Mouse (Mus musculus) heart, embryonic 14.5 days (tissue): ENCODE data around the gene Megf6. TPM values are rescaled to one million over a fixed set of nuclear protein-coding genes. Genes with fewer than 3 reads are reported as not detected.
A peak's percentile ranks its signal among the peaks of the same experiment; 100 is the strongest.

ENCODE experiments used
- ATAC-seq: fragments of 200-750 bp; cut with Nextera tagmentation; 2 replicates; pipeline ENCODE4 v1.8.0; 2017; ENCODE audit warnings: low read depth, moderate TSS enrichment; ENCODE audit not compliant: insufficient number of reproducible peaks, insufficient read depth, low FRiP score
- H3K27ac ChIP-seq, 2 experiments: fragments of 200-500 bp in 1 of 2; fragments of 300-500 bp in 1 of 2; sonication (generic) in 1 of 2; replicated peaks in 1 of 2; 2 replicates each; pipeline ENCODE4 v1.5.1; 2012 to 2014; ENCODE audit warnings: low read depth in 2 of 2, low read length in 2 of 2, control low read depth in 1 of 2, mild to moderate bottlenecking in 1 of 2, mixed read lengths in 1 of 2; ENCODE audit not compliant: control insufficient read depth in 1 of 2, insufficient read depth in 1 of 2
- H3K27me3 ChIP-seq: fragments of 300-500 bp; sonication (generic); 2 replicates; pipeline ENCODE4 v1.6.1; 2014; ENCODE audit warnings: mild to moderate bottlenecking, low read length, control low read depth; ENCODE audit not compliant: control insufficient read depth, insufficient read depth
- H3K36me3 ChIP-seq: fragments of 300-500 bp; sonication (generic); 2 replicates; pipeline ENCODE4 v1.6.1; 2014; ENCODE audit warnings: mild to moderate bottlenecking, control low read depth, low read length, mixed read lengths; ENCODE audit not compliant: control insufficient read depth, insufficient read depth
- H3K4me1 ChIP-seq, 2 experiments: fragments of 200-500 bp in 1 of 2; fragments of 300-500 bp in 1 of 2; sonication (generic) in 1 of 2; 2 replicates each; pipeline ENCODE4 v1.6.1; 2012 to 2014; ENCODE audit warnings: low read length in 2 of 2, control low read depth in 1 of 2, mixed read lengths in 1 of 2; ENCODE audit not compliant: control insufficient read depth in 2 of 2, insufficient read depth in 2 of 2
- H3K4me2 ChIP-seq: fragments of 300-500 bp; sonication (generic); 2 replicates; pipeline ENCODE4 v1.6.1; 2014; ENCODE audit warnings: mild to moderate bottlenecking, low read length
- H3K4me3 ChIP-seq, 2 experiments: fragments of 200-500 bp in 1 of 2; fragments of 300-500 bp in 1 of 2; sonication (generic) in 1 of 2; 2 replicates each; pipeline ENCODE4 v1.5.1; 2012 to 2014; ENCODE audit warnings: low read length in 2 of 2, mild to moderate bottlenecking in 2 of 2, control low read depth in 1 of 2, low read depth in 1 of 2, moderate library complexity in 1 of 2; ENCODE audit not compliant: control insufficient read depth in 1 of 2, insufficient read depth in 1 of 2
- H3K9ac ChIP-seq: fragments of 300-500 bp; sonication (generic); 2 replicates; pipeline ENCODE4 v1.6.1; 2014; ENCODE audit warnings: mild to moderate bottlenecking, low read length
- H3K9me3 ChIP-seq: fragments of 300-500 bp; sonication (generic); 2 replicates; pipeline ENCODE4 v1.6.1; 2016; ENCODE audit warnings: low read length, control low read depth; ENCODE audit not compliant: control insufficient read depth
- WGBS: fragments of 180-500 bp; shearing (Covaris S2); extraction: QIAGEN DNeasy Blood & Tissue Kit; methylation state at CpG from one replicate; pipeline ENCODE4 v1.1.7; 2014; 5-methylcytosine and 5-hydroxymethylcytosine counted together
- polyA plus RNA-seq: library from polyadenylated mRNA; unstranded; fragments of >200 nt; fragmentation: Nextera tagmentation; extraction: Ambion mirVana; gene quantifications from 2 replicates; pipeline ENCODE4 v1.2.1, GENCODE M21; 2014

Gene Megf6
- polyA plus RNA-seq, 1 experiment from 2014 or later, result 39.8 TPM

DNA sequence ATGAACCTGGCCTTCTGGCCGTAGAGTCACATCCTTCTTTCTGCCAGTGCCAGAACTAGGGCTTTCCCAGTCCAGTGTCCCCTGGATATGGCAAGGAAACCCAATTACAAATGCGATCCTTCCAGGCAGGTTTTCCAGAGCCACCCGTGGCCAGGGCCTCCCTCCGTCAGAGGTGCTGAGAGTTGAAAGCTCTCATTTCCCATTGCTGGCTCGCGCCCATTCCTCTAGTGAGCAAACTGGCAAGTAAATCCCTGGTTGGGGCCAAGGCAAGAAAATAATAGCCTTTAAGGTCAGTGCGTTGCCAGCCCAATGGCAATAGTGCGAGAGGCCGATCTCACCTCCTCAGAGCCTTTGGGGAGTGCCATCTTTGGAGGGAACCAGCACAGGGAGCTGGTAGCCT is 59.0 kb downstream of the Megf6 start:
- H3K36me3 ChIP-seq, result no peaks in the 10 kb centered on the region
- ATAC-seq, result no peak
- H3K27ac ChIP-seq, result no peak overlapping the region
- no peak overlapping the region for H3K9ac ChIP-seq
- H3K4me1 ChIP-seq, result peaks cover 56 to 57% of the 10 kb centered on the region in 2 experiments
- no peak overlapping the region for H3K4me3 ChIP-seq
- no peaks in the 10 kb centered on the region for H3K27me3 ChIP-seq
- WGBS, result 87% methylated on average over 9 of the region's 9 CpGs
- no peak overlapping the region for H3K4me2 ChIP-seq
- H3K9me3 ChIP-seq, result no peaks in the 10 kb centered on the region

DNA sequence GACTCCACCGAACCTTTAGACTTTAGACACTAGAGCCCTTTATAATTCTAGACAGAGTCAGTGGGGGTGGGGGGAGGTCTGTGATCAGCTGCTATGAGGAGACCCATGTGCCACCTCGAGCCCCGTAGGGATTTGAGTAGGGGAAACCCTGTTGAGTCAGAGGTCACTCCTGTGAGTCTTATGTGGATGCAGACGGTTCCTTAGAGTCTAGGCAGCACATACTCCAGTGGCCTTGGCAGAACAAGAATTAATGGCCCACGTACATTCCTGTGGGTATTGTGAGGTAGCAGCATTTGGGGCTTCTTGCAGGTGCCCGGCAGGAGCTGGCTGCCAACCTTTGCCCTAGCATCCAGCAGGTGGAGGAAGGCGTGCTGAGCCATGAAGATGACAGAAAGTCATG is 60.9 kb downstream of the Megf6 start:
- Histone ChIP-seq H3K4me1 (peaks cover 47 to 49% of the 10 kb centered on the region in 2 experiments), H3K27me3 (no peaks in the 10 kb centered on the region), H3K4me3 (no peak overlapping the region), H3K9ac (no peak overlapping the region), H3K36me3 (no peaks in the 10 kb centered on the region), H3K4me2 (no peak overlapping the region), H3K27ac (no peak overlapping the region), H3K9me3 (no peaks in the 10 kb centered on the region)
- ATAC-seq, result no peak
- 83% methylated on average over 7 of the region's 7 CpGs for WGBS

DNA sequence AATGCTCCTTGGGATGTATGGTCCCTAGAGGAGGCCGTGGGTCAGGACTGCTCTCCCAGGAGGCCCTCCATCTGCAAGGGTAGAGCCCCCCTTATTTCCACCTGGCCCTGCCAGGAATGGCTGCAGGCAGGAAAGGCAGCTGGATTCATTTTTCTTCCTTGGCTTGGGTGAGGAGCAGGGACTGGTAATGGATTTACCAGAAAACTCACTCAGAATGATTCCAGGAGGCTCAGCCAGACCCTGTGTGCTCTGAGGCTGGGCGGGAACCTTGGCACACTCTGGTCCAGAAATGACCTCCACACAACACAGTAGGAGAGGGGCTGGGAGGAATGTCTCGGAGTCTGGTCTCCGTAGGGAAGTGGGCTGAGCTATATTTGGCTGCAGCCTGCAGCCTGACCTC is 61.8 kb downstream of the Megf6 start:
- no peaks in the 10 kb centered on the region for H3K36me3 ChIP-seq
- H3K4me3 ChIP-seq, result no peak overlapping the region
- H3K4me2 ChIP-seq, result no peak overlapping the region
- peaks cover 52 to 55% of the 10 kb centered on the region in 2 experiments for H3K4me1 ChIP-seq
- peak overlapping the region; percentile 14; a peak in 1 of 4 replicates for H3K27ac ChIP-seq
- ATAC-seq, result peak; percentile 15; the same call in 1 of the 2 replicates
- 29% methylated on average over 4 of the region's 4 CpGs for WGBS
- no peak overlapping the region for H3K9ac ChIP-seq
- no peaks in the 10 kb centered on the region for H3K27me3 ChIP-seq
- H3K9me3 ChIP-seq, result no peaks in the 10 kb centered on the region

DNA sequence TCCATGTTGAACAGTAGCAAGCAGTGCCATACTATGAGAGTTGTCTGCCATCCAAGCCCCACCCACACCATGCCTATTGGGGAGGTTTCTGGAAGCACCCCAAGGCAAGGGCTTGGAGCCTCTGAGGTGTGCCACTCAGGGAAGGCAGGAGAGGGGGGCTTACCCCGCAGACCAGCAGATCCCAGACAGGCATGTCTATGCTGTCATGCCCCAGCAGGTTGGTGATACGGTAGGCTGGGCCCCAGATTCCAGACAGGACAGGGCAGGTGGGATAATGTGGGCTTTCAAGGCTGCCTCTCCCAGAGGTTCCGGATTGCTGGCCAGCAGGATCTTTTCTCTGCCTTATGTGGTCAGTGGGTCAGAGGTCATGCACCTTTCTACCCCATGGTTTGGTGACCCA is 65.5 kb downstream of the Megf6 start:
- WGBS, result 82% methylated on average over 3 of the region's 3 CpGs
- Histone ChIP-seq H3K9me3 (no peaks in the 10 kb centered on the region), H3K4me3 (no peak overlapping the region), H3K9ac (no peak overlapping the region), H3K4me1 (peaks cover 41 to 45% of the 10 kb centered on the region in 2 experiments), H3K36me3 (no peaks in the 10 kb centered on the region), H3K4me2 (no peak overlapping the region), H3K27me3 (no peaks in the 10 kb centered on the region), H3K27ac (no peak overlapping the region)
- ATAC-seq, result no peak

DNA sequence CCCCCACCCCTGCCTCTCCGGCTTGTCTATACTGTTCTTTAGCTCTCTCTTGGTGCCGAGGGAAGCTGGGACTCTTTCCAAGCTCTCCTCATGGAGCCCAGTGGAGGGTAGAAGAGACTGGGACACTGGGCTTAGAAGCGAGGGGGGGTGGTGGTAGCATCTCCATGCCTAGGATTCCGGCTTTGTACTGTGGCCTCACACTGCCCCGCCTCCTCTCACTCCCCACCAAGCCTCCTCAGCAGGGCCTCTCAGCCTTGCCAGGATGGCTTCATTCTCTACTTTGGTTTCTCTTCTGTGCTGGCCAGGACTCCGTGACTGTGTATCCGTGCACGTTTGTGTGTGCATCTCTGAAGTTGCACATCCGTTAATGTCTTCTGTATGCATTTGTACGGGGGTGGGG is 66.4 kb downstream of the Megf6 start:
- 14% methylated on average over 10 of the region's 10 CpGs for WGBS

DNA sequence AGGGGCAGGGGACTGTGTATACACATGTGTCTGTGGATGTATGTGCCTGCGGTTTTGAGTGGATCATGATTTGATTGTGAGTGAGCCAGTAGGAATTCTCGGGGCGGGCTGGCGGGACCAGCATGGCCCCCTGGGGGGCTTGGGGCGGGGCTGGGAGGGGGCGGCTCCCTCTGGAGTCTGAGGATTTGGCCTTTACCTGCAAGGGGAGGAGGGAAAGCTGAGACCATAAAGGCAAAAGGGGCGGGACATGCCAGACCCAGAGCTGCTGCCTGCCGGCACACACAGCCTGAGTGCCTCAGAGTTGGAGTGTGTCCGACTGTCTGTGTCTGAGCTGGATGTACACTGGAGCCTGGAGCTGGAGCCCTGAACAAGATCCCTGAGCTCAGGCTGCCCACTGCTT is 66.8 kb downstream of the Megf6 start:
- Histone ChIP-seq H3K4me1 (peaks cover 33 to 38% of the 10 kb centered on the region in 2 experiments), H3K4me3 (peak overlapping the region; percentile 11 to 22; a peak in 2 of 4 replicates), H3K27me3 (no peaks in the 10 kb centered on the region), H3K36me3 (no peaks in the 10 kb centered on the region), H3K4me2 (peak overlapping the region; percentile 61), H3K9me3 (no peaks in the 10 kb centered on the region), H3K9ac (peak overlapping the region; percentile 59), H3K27ac (0 out of 4 replicates have a peak overlapping the region, but pooled peaks of 1 of the 2 experiments have one; percentile 12)
- whole genome bisulfite sequencing, result 3% methylated on average over 9 of the region's 9 CpGs
- ATAC-seq, result peak; percentile 30; the same call in 1 of the 2 replicates

More for the DNA sequence above, 66.4 kb downstream of the Megf6 start:
- H3K4me1 ChIP-seq, result peaks cover 37 to 42% of the 10 kb centered on the region in 2 experiments
- 0 out of 4 replicates have a peak overlapping the region, but pooled peaks of 1 of the 2 experiments have one; percentile 12 for H3K27ac ChIP-seq
- H3K36me3 ChIP-seq, result no peaks in the 10 kb centered on the region
- peak overlapping the region; percentile 61 for H3K4me2 ChIP-seq
- H3K9ac ChIP-seq, result peak overlapping the region; percentile 59
- no peak for ATAC-seq
- no peaks in the 10 kb centered on the region for H3K9me3 ChIP-seq
- H3K4me3 ChIP-seq, result peak overlapping the region in 1 of 2 experiments; percentile 22; a peak in 1 of 4 replicates
- H3K27me3 ChIP-seq, result no peaks in the 10 kb centered on the region

DNA sequence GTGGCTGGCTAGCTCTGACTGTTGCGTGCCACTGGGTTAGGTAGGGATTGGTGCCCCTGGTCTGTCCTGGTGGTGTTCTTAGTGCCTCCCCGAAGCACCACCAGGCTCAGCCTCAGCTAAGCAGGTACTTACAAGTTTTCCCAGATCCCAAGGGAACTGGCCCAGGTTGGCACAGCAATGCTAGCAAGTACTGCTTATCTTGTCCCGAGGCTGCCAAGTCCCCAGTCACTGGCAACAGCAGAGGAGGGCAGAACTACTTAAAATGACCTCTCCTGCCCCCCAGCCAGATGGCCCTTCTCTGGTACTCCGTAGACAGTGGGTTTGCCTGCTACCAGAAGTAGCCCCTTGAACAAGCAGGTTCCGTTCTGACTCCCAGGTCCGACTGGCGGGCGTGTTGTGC is 68.7 kb downstream of the Megf6 start:
- H3K4me2 ChIP-seq, result no peak overlapping the region; the same call in 1 of the 2 replicates
- H3K4me3 ChIP-seq, result no peak overlapping the region
- H3K4me1 ChIP-seq, result peaks cover 16 to 19% of the 10 kb centered on the region in 2 experiments
- H3K36me3 ChIP-seq, result no peaks in the 10 kb centered on the region
- H3K27me3 ChIP-seq, result no peaks in the 10 kb centered on the region
- H3K9ac ChIP-seq, result no peak overlapping the region; the same call in 1 of the 2 replicates
- WGBS, result 78% methylated on average over 8 of the region's 8 CpGs
- no peak overlapping the region for H3K27ac ChIP-seq
- no peak for ATAC-seq
- no peaks in the 10 kb centered on the region for H3K9me3 ChIP-seq

DNA sequence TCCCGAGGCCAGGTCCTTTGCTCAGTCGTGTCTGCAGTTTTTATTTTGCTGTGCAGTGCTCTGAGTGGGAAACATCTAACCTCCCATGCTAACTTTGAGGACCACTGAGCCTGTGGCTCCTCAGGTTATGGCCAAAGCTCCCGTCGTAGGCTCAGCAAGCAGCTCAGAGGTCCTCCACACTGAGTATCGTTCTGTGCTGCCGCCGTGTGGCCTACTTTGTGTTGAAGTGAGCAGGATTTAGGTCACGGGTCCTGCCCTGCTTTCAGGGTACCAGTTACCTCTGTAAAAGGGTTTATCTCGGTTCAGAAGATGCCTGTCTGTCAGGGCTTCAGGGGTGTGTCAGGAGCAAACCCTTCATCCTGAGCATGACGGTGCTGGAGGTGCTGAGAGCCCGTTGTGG is 70.1 kb downstream of the Megf6 start:
- Histone ChIP-seq H3K36me3 (no peaks in the 10 kb centered on the region), H3K4me1 (peaks cover 13 to 15% of the 10 kb centered on the region in 2 experiments), H3K9ac (no peak overlapping the region), H3K27ac (no peak overlapping the region), H3K9me3 (no peaks in the 10 kb centered on the region), H3K4me2 (no peak overlapping the region), H3K27me3 (no peaks in the 10 kb centered on the region), H3K4me3 (no peak overlapping the region)
- 42% methylated on average over 11 of the region's 11 CpGs for WGBS
- ATAC-seq, result no peak
